Mouse (Mus musculus) liver, adult (tissue): ENCODE data around the gene Plpp7.
A peak's percentile ranks its signal among the peaks of the same experiment; 100 is the strongest.

Experiments used
- GATA4 ChIP-seq: IDR thresholded peaks from 2 replicates; pipeline ENCODE4 v1.6.1; 2014; ENCODE audit warnings: mild to moderate bottlenecking, low read length; ENCODE audit not compliant: insufficient replicate concordance

The Plpp7 gene

GRCm38 (mm10) chr2:32105930-32106329, 10.6 kb downstream of the Plpp7 start:
- TF ChIP-seq GATA4 = no peak

- no peak for TF ChIP-seq GATA4
These were observed 15.9 kb downstream of the Plpp7 start for GRCm38 (mm10) chr2:32111268-32111667.

GRCm38 (mm10) chr2:32112548-32112947, 17.2 kb downstream of the Plpp7 start:
- TF ChIP-seq GATA4 = no peak

GRCm38 (mm10) chr2:32115851-32116268, 20.5 kb downstream of the Plpp7 start:
- TF ChIP-seq GATA4 = no peak

- no peak for TF ChIP-seq GATA4
These were observed 24.7 kb downstream of the Plpp7 start for GRCm38 (mm10) chr2:32119802-32120750.

GRCm38 (mm10) chr2:32121150-32121549, 25.8 kb downstream of the Plpp7 start:
- no peak for TF ChIP-seq GATA4

GRCm38 (mm10) chr2:32121785-32122184, 26.5 kb downstream of the Plpp7 start:
- no peak for TF ChIP-seq GATA4

- peak; percentile 98 for TF ChIP-seq GATA4
These were observed 32.6 kb downstream of the Plpp7 start for GRCm38 (mm10) chr2:32127653-32128535.

GRCm38 (mm10) chr2:32128536-32128841, 33.2 kb downstream of the Plpp7 start:
- no peak for TF ChIP-seq GATA4

- no peak for TF ChIP-seq GATA4
These were observed 34.2 kb downstream of the Plpp7 start for GRCm38 (mm10) chr2:32129383-32130074.

- no peak for TF ChIP-seq GATA4
These were observed 35.1 kb downstream of the Plpp7 start for GRCm38 (mm10) chr2:32130435-32130834.

GRCm38 (mm10) chr2:32131205-32131834, 36.0 kb downstream of the Plpp7 start:
- TF ChIP-seq GATA4 = no peak

- no peak for TF ChIP-seq GATA4
These were observed 36.7 kb downstream of the Plpp7 start for GRCm38 (mm10) chr2:32131866-32132566.

GRCm38 (mm10) chr2:32132567-32132992, 37.3 kb downstream of the Plpp7 start:
- no peak for TF ChIP-seq GATA4
